Mouse (Mus musculus) kidney, postnatal 0 days (tissue): ENCODE measurements around the gene Msgn1. TPM values are rescaled to one million over a fixed set of nuclear protein-coding genes. Genes with fewer than 3 reads are reported as not detected.

Experiments used
- ATAC-seq: fragments of 200-750 bp; cut with Nextera tagmentation; replicated peaks from 2 replicates; pipeline ENCODE4 v1.8.0; 2017; ENCODE audit warnings: low read depth, moderate number of reproducible peaks, moderate TSS enrichment, moderate library complexity; ENCODE audit not compliant: low FRiP score
- DNase-seq: peaks from one replicate; pipeline ENCODE4 v3.0.0-alpha.2; 2016; ENCODE audit warnings: low spot score
- H3K27ac ChIP-seq: fragments of 300-500 bp; sonication (generic); 2 replicates; pipeline ENCODE4 v1.5.1; 2014; ENCODE audit warnings: mild to moderate bottlenecking
- H3K27me3 ChIP-seq: fragments of 300-500 bp; sonication (generic); 2 replicates; pipeline ENCODE4 v1.6.1; 2014; ENCODE audit warnings: low read length, mixed read lengths; ENCODE audit not compliant: insufficient read depth
- H3K36me3 ChIP-seq: fragments of 300-500 bp; sonication (generic); 2 replicates; pipeline ENCODE4 v1.6.1; 2014; ENCODE audit warnings: low read length, mixed read lengths; ENCODE audit not compliant: insufficient read depth
- H3K4me1 ChIP-seq: fragments of 300-500 bp; sonication (generic); replicated peaks from 2 replicates; pipeline ENCODE4 v1.6.1; 2014; ENCODE audit warnings: antibody characterized with exemption, low read length, mixed read lengths; ENCODE audit not compliant: insufficient read depth
- H3K4me2 ChIP-seq: fragments of 300-500 bp; sonication (generic); 2 replicates; pipeline ENCODE4 v1.6.1; 2014; ENCODE audit warnings: mild to moderate bottlenecking, low read length, moderate library complexity, mixed read lengths
- H3K4me3 ChIP-seq: fragments of 300-500 bp; sonication (generic); replicated peaks from 2 replicates; pipeline ENCODE4 v1.5.1; 2014; ENCODE audit warnings: low read depth, low read length
- H3K9ac ChIP-seq: fragments of 300-500 bp; sonication (generic); 2 replicates; pipeline ENCODE4 v1.6.1; 2014; ENCODE audit warnings: low read depth, low read length
- H3K9me3 ChIP-seq: fragments of 300-500 bp; sonication (generic); replicated peaks from 2 replicates; pipeline ENCODE4 v1.6.1; 2016; ENCODE audit warnings: low read length, inconsistent platforms, mixed read lengths
- CTCF ChIP-seq: IDR thresholded peaks from 2 replicates; pipeline ENCODE4 v1.5.1; 2016; ENCODE audit warnings: antibody characterized with exemption, low read depth, mild to moderate bottlenecking, moderate library complexity
- WGBS: fragments of 180-500 bp; shearing (Covaris S2); extraction: QIAGEN DNeasy Blood & Tissue Kit; methylation state at CpG from one replicate; pipeline ENCODE4 v1.1.7; 2014; 5-methylcytosine and 5-hydroxymethylcytosine counted together
- polyA plus RNA-seq: library from polyadenylated mRNA; unstranded; fragments of >200 nt; fragmentation: Nextera tagmentation; extraction: Ambion mirVana; gene quantifications from 2 replicates; pipeline ENCODE4 v1.2.1, GENCODE M21; 2015

The Msgn1 gene
- polyA plus RNA-seq, 1 experiment from 2014 or later, result not detected

- Histone ChIP-seq H3K36me3 (no peaks in the 10 kb centered on the region), H3K27ac (no peak overlapping the region), H3K4me2 (no peak overlapping the region), H3K9me3 (no peaks in the 10 kb centered on the region), H3K9ac (no peak overlapping the region), H3K27me3 (no peaks in the 10 kb centered on the region), H3K4me3 (no peak overlapping the region), H3K4me1 (0 out of 2 replicates have a peak, but pooled peaks cover 5% of the 10 kb centered on the region)
- no peak for ATAC-seq
- no peak for DNase-seq
- WGBS, result 54% methylated on average over 1 of the region's 1 CpGs
- no peak for TF ChIP-seq CTCF
Measured at GRCm38 (mm10) chr12:11226123-11226522, 17.4 kb upstream of the Msgn1 start.

GRCm38 (mm10) chr12:11224722-11225121 is 15.9 kb upstream of the Msgn1 start:
- H3K4me2 ChIP-seq, result no peak overlapping the region
- ATAC-seq (no peak), DNase-seq (peak; percentile 38)
- no peak overlapping the region for H3K4me3 ChIP-seq
- H3K27me3 ChIP-seq, result no peaks in the 10 kb centered on the region
- H3K9ac ChIP-seq, result no peak overlapping the region
- no peak for TF ChIP-seq CTCF
- WGBS, result 12% methylated on average over 5 of the region's 5 CpGs
- no peaks in the 10 kb centered on the region for H3K9me3 ChIP-seq
- H3K27ac ChIP-seq, result no peak overlapping the region
- no peaks in the 10 kb centered on the region for H3K36me3 ChIP-seq
- 0 out of 2 replicates have a peak, but pooled peaks cover 5% of the 10 kb centered on the region for H3K4me1 ChIP-seq

- H3K4me1 ChIP-seq, result 0 out of 2 replicates have a peak, but pooled peaks cover 5% of the 10 kb centered on the region
- H3K27me3 ChIP-seq, result no peaks in the 10 kb centered on the region
- H3K9ac ChIP-seq, result no peak overlapping the region
- H3K4me2 ChIP-seq, result no peak overlapping the region
- 72% methylated on average over 10 of the region's 10 CpGs for WGBS
- H3K36me3 ChIP-seq, result no peaks in the 10 kb centered on the region
- DNase-seq (peak; percentile 22), ATAC-seq (peak; percentile 49; the same call in 1 of the 2 replicates)
- H3K9me3 ChIP-seq, result no peaks in the 10 kb centered on the region
- TF ChIP-seq CTCF, result no peak
- no peak overlapping the region for H3K27ac ChIP-seq
- H3K4me3 ChIP-seq, result no peak overlapping the region
Measured at GRCm38 (mm10) chr12:11223090-11223489, 14.3 kb upstream of the Msgn1 start.

- no peaks in the 10 kb centered on the region for H3K9me3 ChIP-seq
- no peak overlapping the region for H3K27ac ChIP-seq
- no peak for ATAC-seq
- H3K36me3 ChIP-seq, result no peaks in the 10 kb centered on the region
- no peak overlapping the region for H3K4me3 ChIP-seq
- H3K27me3 ChIP-seq, result no peaks in the 10 kb centered on the region
- no peak overlapping the region for H3K9ac ChIP-seq
- 74% methylated on average over 3 of the region's 3 CpGs for WGBS
- H3K4me2 ChIP-seq, result no peak overlapping the region
- no peak for TF ChIP-seq CTCF
- DNase-seq, result no peak
- 0 out of 2 replicates have a peak, but pooled peaks cover 5% of the 10 kb centered on the region for H3K4me1 ChIP-seq
Measured at GRCm38 (mm10) chr12:11222566-11222965, 13.8 kb upstream of the Msgn1 start.

GRCm38 (mm10) chr12:11221524-11222330 is 13.0 kb upstream of the Msgn1 start:
- H3K4me1 ChIP-seq, result 0 out of 2 replicates have a peak, but pooled peaks cover 5% of the 10 kb centered on the region
- H3K27me3 ChIP-seq, result no peaks in the 10 kb centered on the region
- TF ChIP-seq CTCF, result no peak
- peak; percentile 39 for DNase-seq
- peak; percentile 43 for ATAC-seq
- no peak overlapping the region for H3K27ac ChIP-seq
- 48% methylated on average over 20 of the region's 20 CpGs for WGBS
- H3K36me3 ChIP-seq, result no peaks in the 10 kb centered on the region
- H3K4me3 ChIP-seq, result no peak overlapping the region
- no peak overlapping the region for H3K4me2 ChIP-seq
- H3K9me3 ChIP-seq, result no peaks in the 10 kb centered on the region
- H3K9ac ChIP-seq, result no peak overlapping the region

GRCm38 (mm10) chr12:11217726-11218250 is 9.0 kb upstream of the Msgn1 start:
- 28% methylated on average over 7 of the region's 7 CpGs for WGBS
- H3K4me2 ChIP-seq, result no peak overlapping the region
- H3K27ac ChIP-seq, result no peak overlapping the region
- no peak for TF ChIP-seq CTCF
- no peak overlapping the region for H3K4me3 ChIP-seq
- DNase-seq (no peak), ATAC-seq (no peak)
- H3K36me3 ChIP-seq, result no peaks in the 10 kb centered on the region
- H3K27me3 ChIP-seq, result no peaks in the 10 kb centered on the region
- H3K4me1 ChIP-seq, result 0 out of 2 replicates have a peak, but pooled peaks cover 5% of the 10 kb centered on the region
- no peak overlapping the region for H3K9ac ChIP-seq
- no peaks in the 10 kb centered on the region for H3K9me3 ChIP-seq
